Mouse (Mus musculus): Measurements from ENCODE around the gene Far2. TPM values are rescaled to one million over a fixed set of nuclear protein-coding genes. Genes with fewer than 3 reads are reported as not detected.

The Far2 gene
- polyA plus RNA-seq, 1 experiment: 0.14 TPM

DNA sequence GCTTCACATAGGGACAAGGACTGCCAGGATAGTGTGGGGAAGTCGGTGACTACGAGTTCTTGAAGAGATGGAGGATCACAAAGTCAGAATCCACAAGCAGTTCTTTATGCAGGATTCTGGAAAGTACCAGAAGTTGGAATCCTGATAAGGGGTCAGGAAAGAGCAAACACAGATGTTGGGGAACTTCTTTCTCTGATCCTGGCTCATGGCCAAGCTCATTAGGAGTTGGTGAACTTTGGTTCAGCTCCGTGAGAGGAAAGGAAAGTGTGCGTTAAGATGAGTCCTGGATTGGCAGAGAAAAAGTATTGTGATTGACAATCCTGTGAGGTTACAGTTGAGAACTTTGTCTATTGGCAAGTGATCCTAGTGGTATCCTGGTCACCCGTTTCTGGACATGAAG is 19.2 kb downstream of the Far2 start:
- Histone ChIP-seq H3K36me3 (ENCODE audit: control insufficient read depth, insufficient read depth, low read length) (no peaks in the 10 kb centered on the region), H3K4me3 (ENCODE audit: extremely low read depth, insufficient read depth, insufficient read length) (no peak overlapping the region), H3K27me3 (ENCODE audit: control insufficient read depth, insufficient read depth, low read length) (no peaks in the 10 kb centered on the region), H3K4me1 (ENCODE audit: control insufficient read depth, insufficient read depth, insufficient read length) (no peaks in the 10 kb centered on the region), H3K27ac (ENCODE audit: insufficient read depth, low read length) (no peak overlapping the region)
- no peak for DNase-seq (ENCODE audit: low read depth in 1 of 2, low spot score in 2 of 2)
- TF ChIP-seq POLR2A (IDR thresholded peaks at IDR 0.05; ENCODE audit: low read depth, low read length) (no peak), CTCF (IDR thresholded peaks at IDR 0.05; ENCODE audit: extremely low read depth, insufficient read depth, insufficient read length, insufficient replicate concordance) (no peak)
- 71% methylated on average over 5 of the region's 5 CpGs for WGBS

DNA sequence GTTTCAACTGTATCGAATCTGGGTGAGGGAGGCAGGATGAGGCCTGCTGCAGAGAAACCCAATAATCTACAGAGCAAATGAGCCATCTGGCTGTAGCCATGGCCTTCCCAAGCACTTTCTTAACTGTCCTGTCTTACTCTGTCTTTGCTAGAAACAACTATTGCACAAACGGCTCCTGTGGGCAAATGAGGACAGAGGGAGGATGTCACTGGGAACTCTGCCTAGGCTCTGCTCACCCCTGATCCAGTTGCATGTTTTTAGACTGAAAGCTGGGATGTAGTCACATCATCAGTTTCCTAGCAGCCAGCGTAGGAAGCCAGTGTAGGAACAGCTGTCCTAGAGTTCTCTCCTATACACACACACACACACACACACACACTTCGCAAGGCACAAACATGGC is 21.7 kb downstream of the Far2 start:
- no peak overlapping the region for H3K27ac ChIP-seq (ENCODE audit: insufficient read depth, low read length)
- H3K27me3 ChIP-seq (ENCODE audit: control insufficient read depth, insufficient read depth, low read length): no peaks in the 10 kb centered on the region
- H3K4me3 ChIP-seq (ENCODE audit: extremely low read depth, insufficient read depth, insufficient read length): no peak overlapping the region
- DNase-seq (ENCODE audit: low read depth in 1 of 2, low spot score in 2 of 2): no peak
- TF ChIP-seq POLR2A (IDR thresholded peaks at IDR 0.05; ENCODE audit: low read depth, low read length): no peak
- TF ChIP-seq CTCF (IDR thresholded peaks at IDR 0.05; ENCODE audit: extremely low read depth, insufficient read depth, insufficient read length, insufficient replicate concordance): no peak
- no peaks in the 10 kb centered on the region for H3K36me3 ChIP-seq (ENCODE audit: control insufficient read depth, insufficient read depth, low read length)
- 93% methylated on average over 4 of the region's 4 CpGs for WGBS
- H3K4me1 ChIP-seq (ENCODE audit: control insufficient read depth, insufficient read depth, insufficient read length): no peaks in the 10 kb centered on the region

DNA sequence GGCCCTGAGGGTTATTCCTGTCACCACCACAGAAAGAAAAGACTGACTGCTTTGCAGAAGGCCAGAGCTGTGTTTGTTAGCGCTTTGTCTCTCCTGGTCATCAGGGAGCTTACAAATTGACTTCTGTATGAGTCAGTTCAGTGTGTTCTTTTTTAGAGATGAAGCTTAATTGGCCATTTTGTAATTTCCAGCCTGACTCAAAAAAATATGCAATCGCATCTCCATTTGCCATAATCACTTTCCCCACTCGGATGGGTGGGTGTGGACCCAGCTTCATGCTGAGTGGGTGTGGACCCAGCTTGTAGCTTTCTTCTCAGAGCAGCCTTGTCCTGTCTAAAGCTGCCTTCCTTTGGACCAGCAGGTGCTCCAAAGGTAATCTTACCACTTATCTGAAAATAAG is 26.5 kb downstream of the Far2 start:
- WGBS: 88% methylated on average over 3 of the region's 3 CpGs

DNA sequence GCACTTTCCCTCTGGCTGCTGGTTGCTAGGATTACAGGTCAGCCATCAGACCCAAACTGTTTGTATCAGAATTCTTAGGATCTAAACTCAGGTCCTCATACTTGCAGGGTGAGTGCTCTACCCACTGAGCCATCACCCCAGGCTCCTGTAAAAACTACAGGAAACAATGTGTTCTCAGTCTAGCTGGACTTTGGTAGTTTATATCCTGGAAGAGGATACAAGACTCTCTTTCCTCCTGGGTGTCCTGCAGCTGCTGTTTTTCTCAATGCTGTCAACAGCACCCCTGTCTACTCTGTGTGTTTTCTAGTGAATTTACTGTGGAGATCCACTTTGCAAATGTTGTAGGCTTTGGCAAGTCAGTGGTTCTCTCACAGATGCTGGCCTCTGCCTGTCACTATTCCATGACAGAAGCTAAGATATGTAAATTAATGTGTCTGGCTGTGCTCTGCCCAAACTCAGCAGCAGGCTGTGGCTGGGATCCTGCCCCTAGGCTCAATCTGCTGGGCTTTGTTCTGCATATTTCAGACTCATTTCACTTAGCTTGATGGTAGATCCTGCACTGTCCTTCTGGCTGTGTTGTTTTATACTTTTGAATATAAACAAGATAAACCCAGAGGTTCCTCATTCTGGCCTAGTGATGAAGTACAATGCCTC is 27.3 kb downstream of the Far2 start:
- no peak for TF ChIP-seq CTCF (IDR thresholded peaks at IDR 0.05; ENCODE audit: extremely low read depth, insufficient read depth, insufficient read length, insufficient replicate concordance)
- no peak for TF ChIP-seq POLR2A (IDR thresholded peaks at IDR 0.05; ENCODE audit: low read depth, low read length)
- Histone ChIP-seq H3K27ac (ENCODE audit: insufficient read depth, low read length) (no peak overlapping the region), H3K4me3 (ENCODE audit: extremely low read depth, insufficient read depth, insufficient read length) (no peak overlapping the region), H3K4me1 (ENCODE audit: control insufficient read depth, insufficient read depth, insufficient read length) (no peaks in the 10 kb centered on the region), H3K36me3 (ENCODE audit: control insufficient read depth, insufficient read depth, low read length) (no peaks in the 10 kb centered on the region), H3K27me3 (ENCODE audit: control insufficient read depth, insufficient read depth, low read length) (no peaks in the 10 kb centered on the region)
- no peak for DNase-seq (ENCODE audit: low read depth in 1 of 2, low spot score in 2 of 2)

More for the DNA sequence above, 26.5 kb downstream of the Far2 start:
- no peak overlapping the region for H3K4me3 ChIP-seq (ENCODE audit: extremely low read depth, insufficient read depth, insufficient read length)
- no peak overlapping the region for H3K27ac ChIP-seq (ENCODE audit: insufficient read depth, low read length)
- TF ChIP-seq CTCF (IDR thresholded peaks at IDR 0.05; ENCODE audit: extremely low read depth, insufficient read depth, insufficient read length, insufficient replicate concordance): no peak
- TF ChIP-seq POLR2A (IDR thresholded peaks at IDR 0.05; ENCODE audit: low read depth, low read length): no peak
- no peak for DNase-seq (ENCODE audit: low read depth in 1 of 2, low spot score in 2 of 2)
- no peaks in the 10 kb centered on the region for H3K36me3 ChIP-seq (ENCODE audit: control insufficient read depth, insufficient read depth, low read length)
- H3K4me1 ChIP-seq (ENCODE audit: control insufficient read depth, insufficient read depth, insufficient read length): no peaks in the 10 kb centered on the region
- H3K27me3 ChIP-seq (ENCODE audit: control insufficient read depth, insufficient read depth, low read length): no peaks in the 10 kb centered on the region

DNA sequence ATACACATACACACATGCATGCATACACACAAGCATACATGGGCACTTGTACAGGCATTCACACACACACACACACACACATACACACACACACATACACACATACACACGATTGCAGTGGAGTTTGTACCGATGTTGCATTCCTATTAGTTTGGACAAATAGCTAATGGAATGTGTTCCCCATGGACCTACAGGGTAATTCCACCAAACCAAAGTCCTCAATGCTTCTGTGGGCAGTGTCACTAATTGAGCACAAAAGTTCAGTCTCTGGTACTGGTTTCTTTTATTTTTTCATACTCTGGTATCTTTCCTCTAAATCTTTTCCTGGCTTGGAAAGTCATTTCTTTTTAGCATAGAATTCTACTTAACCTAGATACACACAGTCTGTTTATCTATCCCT is 36.8 kb downstream of the Far2 start:
- no peak for DNase-seq (ENCODE audit: low read depth in 1 of 2, low spot score in 2 of 2)
- H3K27me3 ChIP-seq (ENCODE audit: control insufficient read depth, insufficient read depth, low read length): no peaks in the 10 kb centered on the region
- WGBS: 84% methylated on average over 2 of the region's 2 CpGs
- TF ChIP-seq CTCF (IDR thresholded peaks at IDR 0.05; ENCODE audit: extremely low read depth, insufficient read depth, insufficient read length, insufficient replicate concordance): no peak
- TF ChIP-seq POLR2A (IDR thresholded peaks at IDR 0.05; ENCODE audit: low read depth, low read length): no peak
- no peaks in the 10 kb centered on the region for H3K36me3 ChIP-seq (ENCODE audit: control insufficient read depth, insufficient read depth, low read length)
- H3K4me1 ChIP-seq (ENCODE audit: control insufficient read depth, insufficient read depth, insufficient read length): no peaks in the 10 kb centered on the region
- H3K4me3 ChIP-seq (ENCODE audit: extremely low read depth, insufficient read depth, insufficient read length): no peak overlapping the region
- H3K27ac ChIP-seq (ENCODE audit: insufficient read depth, low read length): no peak overlapping the region

DNA sequence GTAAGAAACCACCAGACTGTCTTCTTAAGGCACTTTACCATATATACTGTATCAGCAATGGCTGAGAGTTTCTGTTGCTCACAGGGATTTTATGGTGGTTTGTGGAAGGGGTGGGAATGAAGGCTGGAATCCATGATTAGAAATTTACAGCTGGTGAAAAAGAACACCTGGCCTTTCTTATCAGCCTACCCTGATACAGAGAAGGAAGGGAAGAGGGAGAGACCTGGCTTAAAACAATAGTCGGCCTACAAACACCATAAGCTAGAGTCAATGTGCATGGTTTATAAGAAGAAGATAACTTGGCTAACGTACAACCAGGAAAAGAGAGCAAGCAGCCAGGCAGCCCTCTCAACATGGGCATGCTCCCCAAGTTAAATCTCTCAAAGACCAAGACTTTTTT is 37.3 kb downstream of the Far2 start:
- no peak overlapping the region for H3K4me3 ChIP-seq (ENCODE audit: extremely low read depth, insufficient read depth, insufficient read length)
- DNase-seq (ENCODE audit: low read depth in 1 of 2, low spot score in 2 of 2): no peak
- 79% methylated on average over 2 of the region's 2 CpGs for WGBS
- no peaks in the 10 kb centered on the region for H3K36me3 ChIP-seq (ENCODE audit: control insufficient read depth, insufficient read depth, low read length)
- H3K27me3 ChIP-seq (ENCODE audit: control insufficient read depth, insufficient read depth, low read length): no peaks in the 10 kb centered on the region
- H3K4me1 ChIP-seq (ENCODE audit: control insufficient read depth, insufficient read depth, insufficient read length): no peaks in the 10 kb centered on the region
- TF ChIP-seq CTCF (IDR thresholded peaks at IDR 0.05; ENCODE audit: extremely low read depth, insufficient read depth, insufficient read length, insufficient replicate concordance) (no peak), POLR2A (IDR thresholded peaks at IDR 0.05; ENCODE audit: low read depth, low read length) (no peak)
- H3K27ac ChIP-seq (ENCODE audit: insufficient read depth, low read length): no peak overlapping the region

DNA sequence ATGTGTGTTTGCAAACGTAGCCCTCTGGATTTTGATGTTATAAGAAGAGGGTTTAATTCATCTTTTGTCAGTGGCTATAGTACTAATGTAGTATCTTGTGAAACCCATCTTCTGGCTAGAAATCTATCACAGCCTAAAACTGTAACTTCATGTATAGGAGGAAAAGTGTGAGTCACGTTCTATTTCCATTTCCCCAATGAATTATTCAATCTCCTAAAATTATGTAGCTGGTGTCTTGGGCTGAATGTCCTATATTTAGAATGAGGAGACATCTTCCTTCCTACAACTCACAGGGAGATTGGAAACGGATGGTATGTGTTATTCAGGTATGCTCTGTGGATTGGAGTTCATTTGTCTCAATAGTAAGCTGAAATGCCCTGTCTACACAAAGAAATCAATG is 50.0 kb downstream of the Far2 start:
- Histone ChIP-seq H3K4me3 (ENCODE audit: extremely low read depth, insufficient read depth, insufficient read length) (no peak overlapping the region), H3K4me1 (ENCODE audit: control insufficient read depth, insufficient read depth, insufficient read length) (no peaks in the 10 kb centered on the region), H3K27ac (ENCODE audit: insufficient read depth, low read length) (no peak overlapping the region), H3K36me3 (ENCODE audit: control insufficient read depth, insufficient read depth, low read length) (no peaks in the 10 kb centered on the region), H3K27me3 (ENCODE audit: control insufficient read depth, insufficient read depth, low read length) (no peaks in the 10 kb centered on the region)
- TF ChIP-seq CTCF (IDR thresholded peaks at IDR 0.05; ENCODE audit: extremely low read depth, insufficient read depth, insufficient read length, insufficient replicate concordance): no peak
- no peak for TF ChIP-seq POLR2A (IDR thresholded peaks at IDR 0.05; ENCODE audit: low read depth, low read length)
- 65% methylated on average over 3 of the region's 3 CpGs for WGBS
- DNase-seq (ENCODE audit: low read depth in 1 of 2, low spot score in 2 of 2): no peak

All from spleen, adult 2 months (tissue).